Mouse (Mus musculus): ENCODE data around the gene Zmym3. TPM values are rescaled to one million over a fixed set of nuclear protein-coding genes. Genes with fewer than 3 reads are reported as not detected.
"Not testable (repeated sequence)": the region's sequence is repeated elsewhere in the genome, so short reads cannot be mapped to it uniquely, and the experiment has no call there.

Gene Zmym3
- total and polyA plus RNA-seq, 3 experiments: 20.7 to 42.9 TPM; not detected in 1

- no peaks in the 10 kb centered on the region; a peak in 1 of 4 replicates for H3K27me3 ChIP-seq (ENCODE audit: control insufficient read depth in 1 of 2, insufficient read depth in 2 of 2, low read length in 2 of 2)
- no peaks in the 10 kb centered on the region; a peak in 1 of 4 replicates for H3K4me1 ChIP-seq (ENCODE audit: control insufficient read depth in 1 of 2, insufficient read depth in 2 of 2, low read length in 2 of 2)
- no peaks in the 10 kb centered on the region for H3K79me2 ChIP-seq (ENCODE audit: control insufficient read depth, insufficient read depth, low read length, poor library complexity)
- no peaks in the 10 kb centered on the region for H3K9me3 ChIP-seq (replicated peaks; ENCODE audit: insufficient read depth, low read length)
- TF ChIP-seq ZNF384 (IDR thresholded peaks at IDR 0.05; ENCODE audit: low read depth, low read length) (no peak), TAL1 (IDR thresholded peaks at IDR 0.05; ENCODE audit: low read length) (no peak), MYB (IDR thresholded peaks at IDR 0.05; ENCODE audit: low read depth, low read length) (no peak), MAZ (IDR thresholded peaks at IDR 0.05; ENCODE audit: low read depth, low read length) (no peak), POLR2AphosphoS5 (IDR thresholded peaks at IDR 0.05; ENCODE audit: borderline replicate concordance, low read depth, low read length) (no peak), MXI1 (IDR thresholded peaks at IDR 0.05; ENCODE audit: low read depth, low read length) (no peak), RAD21 (IDR thresholded peaks at IDR 0.05; ENCODE audit: low read depth, low read length) (no peak), TBP (IDR thresholded peaks at IDR 0.05; ENCODE audit: low read depth, low read length) (no peak), EP300 (IDR thresholded peaks at IDR 0.05; ENCODE audit: low read depth in 1 of 2, low read length in 2 of 2) (no peak), NRF1 (IDR thresholded peaks at IDR 0.05; ENCODE audit: insufficient read depth, low read depth, low read length, poor library complexity, severe bottlenecking) (no peak), CHD2 (IDR thresholded peaks at IDR 0.05; ENCODE audit: low read length) (no peak), ZMIZ1 (IDR thresholded peaks at IDR 0.05; ENCODE audit: low read depth, low read length) (no peak), JUND (IDR thresholded peaks at IDR 0.05; ENCODE audit: low read depth, low read length) (no peak), CTCF (IDR thresholded peaks at IDR 0.05 in 2 of 3, conservative IDR thresholded peaks at IDR 0.05 in 1 of 3; ENCODE audit: control insufficient read depth in 1 of 3, insufficient read depth in 1 of 3, low read depth in 2 of 3, low read length in 3 of 3, poor library complexity in 1 of 3, severe bottlenecking in 1 of 3) (no peak), E2F4 (IDR thresholded peaks at IDR 0.05; ENCODE audit: borderline replicate concordance, low read depth, low read length) (no peak)
- DNase-seq (ENCODE audit: low read depth, low spot score): no peak
- H3K27ac ChIP-seq (ENCODE audit: control insufficient read depth, low read depth, low read length): no peak overlapping the region
- no peak overlapping the region for H3K9ac ChIP-seq (ENCODE audit: control insufficient read depth, low read depth, low read length, poor library complexity, severe bottlenecking)
- H3K4me3 ChIP-seq (ENCODE audit: control insufficient read depth in 1 of 2, insufficient read depth in 1 of 2, low read depth in 2 of 2, low read length in 2 of 2): no peak overlapping the region
- H3K36me3 ChIP-seq (ENCODE audit: control insufficient read depth in 1 of 2, insufficient read depth in 2 of 2, low read length in 2 of 2): no peaks in the 10 kb centered on the region
These were observed 51.6 kb downstream of the Zmym3 start for GRCm38 (mm10) chrX:101369001-101369400.

- not testable (repeated sequence) for H3K9me3 ChIP-seq (replicated peaks; ENCODE audit: insufficient read depth, low read length); H3K27me3 ChIP-seq (ENCODE audit: control insufficient read depth in 1 of 2, insufficient read depth in 2 of 2, low read length in 2 of 2); H3K36me3 ChIP-seq (ENCODE audit: control insufficient read depth in 1 of 2, insufficient read depth in 2 of 2, low read length in 2 of 2); H3K4me3 ChIP-seq (ENCODE audit: control insufficient read depth in 1 of 2, insufficient read depth in 1 of 2, low read depth in 2 of 2, low read length in 2 of 2); H3K4me1 ChIP-seq (ENCODE audit: control insufficient read depth in 1 of 2, insufficient read depth in 2 of 2, low read length in 2 of 2); H3K27ac ChIP-seq (ENCODE audit: control insufficient read depth, low read depth, low read length); H3K79me2 ChIP-seq (ENCODE audit: control insufficient read depth, insufficient read depth, low read length, poor library complexity); H3K9ac ChIP-seq (ENCODE audit: control insufficient read depth, low read depth, low read length, poor library complexity, severe bottlenecking)
- TF ChIP-seq CTCF (IDR thresholded peaks at IDR 0.05 in 2 of 3, conservative IDR thresholded peaks at IDR 0.05 in 1 of 3; ENCODE audit: control insufficient read depth in 1 of 3, insufficient read depth in 1 of 3, low read depth in 2 of 3, low read length in 3 of 3, poor library complexity in 1 of 3, severe bottlenecking in 1 of 3): peak; percentile 39 to 58 (median 49)
- peak; percentile 36 for TF ChIP-seq SMC3 (IDR thresholded peaks at IDR 0.05; ENCODE audit: low read depth, low read length)
- peak; percentile 34; the same call in 1 of the 2 replicates for TF ChIP-seq ZNF384 (IDR thresholded peaks at IDR 0.05; ENCODE audit: low read depth, low read length)
- peak; percentile 32 for TF ChIP-seq RAD21 (IDR thresholded peaks at IDR 0.05; ENCODE audit: low read depth, low read length)
- 0 out of 2 replicates have a peak, but pooled peaks have one; percentile 25 for TF ChIP-seq ZC3H11A (IDR thresholded peaks at IDR 0.05; ENCODE audit: low read depth, low read length)
- DNase-seq (ENCODE audit: low read depth, low spot score): peak; percentile 45
These were observed 61.7 kb downstream of the Zmym3 start for GRCm38 (mm10) chrX:101358902-101359301.

Other genes starting within 250 kb of the Zmym3 start
- gene Snx12, start 198.3 kb downstream of the Zmym3 start, total RNA-seq (2012; rRNA removed): 22.7 and 24.2 TPM in 2 replicates
- gene Snx12, start 198.3 kb downstream of the Zmym3 start, polyA plus RNA-seq (2012; ENCODE audit: insufficient read depth in 1 of 2, insufficient read length in 2 of 2, low read depth in 1 of 2, low replicate concordance in 2 of 2, missing spikeins in 1 of 2): 10 to 100 TPM in 1 of 2 experiments, not detected in 1; 32.5 TPM
- 12.3 and 13.8 TPM in 2 replicates for gene Foxo4, start 166.3 kb downstream of the Zmym3 start, total RNA-seq (2012; rRNA removed)
- 10 to 100 TPM in 1 of 2 experiments, not detected in 1; 18.5 TPM for gene Foxo4, start 166.3 kb downstream of the Zmym3 start, polyA plus RNA-seq (2012; ENCODE audit: insufficient read depth in 1 of 2, insufficient read length in 2 of 2, low read depth in 1 of 2, low replicate concordance in 2 of 2, missing spikeins in 1 of 2)
- not detected in 2 replicates for gene Gm614, start 156.9 kb downstream of the Zmym3 start, total RNA-seq (2012; rRNA removed)
- not detected for gene Gm614, start 156.9 kb downstream of the Zmym3 start, polyA plus RNA-seq (2012; ENCODE audit: insufficient read depth in 1 of 2, insufficient read length in 2 of 2, low read depth in 1 of 2, low replicate concordance in 2 of 2, missing spikeins in 1 of 2)
- 1.6 and 1.9 TPM in 2 replicates for gene Il2rg, start 152.6 kb downstream of the Zmym3 start, total RNA-seq (2012; rRNA removed)
- 1 to 10 TPM in 1 of 2 experiments, not detected in 1; 3.5 TPM for gene Il2rg, start 152.6 kb downstream of the Zmym3 start, polyA plus RNA-seq (2012; ENCODE audit: insufficient read depth in 1 of 2, insufficient read length in 2 of 2, low read depth in 1 of 2, low replicate concordance in 2 of 2, missing spikeins in 1 of 2)
- gene Gm20489, start 151.8 kb downstream of the Zmym3 start, total RNA-seq (2012; rRNA removed): not detected in 2 replicates
- gene Gm20489, start 151.8 kb downstream of the Zmym3 start, polyA plus RNA-seq (2012; ENCODE audit: insufficient read depth in 1 of 2, insufficient read length in 2 of 2, low read depth in 1 of 2, low replicate concordance in 2 of 2, missing spikeins in 1 of 2): not detected
- 20.9 and 23.1 TPM in 2 replicates for gene Med12, start 146.8 kb downstream of the Zmym3 start, total RNA-seq (2012; rRNA removed)
- gene Med12, start 146.8 kb downstream of the Zmym3 start, polyA plus RNA-seq (2012; ENCODE audit: insufficient read depth in 1 of 2, insufficient read length in 2 of 2, low read depth in 1 of 2, low replicate concordance in 2 of 2, missing spikeins in 1 of 2): 10 to 100 TPM in 1 of 2 experiments, not detected in 1; 68.0 TPM
- 0.03 and 0.04 TPM in 2 replicates for gene Nlgn3, start 121.7 kb downstream of the Zmym3 start, total RNA-seq (2012; rRNA removed)
- gene Nlgn3, start 121.7 kb downstream of the Zmym3 start, polyA plus RNA-seq (2012; ENCODE audit: insufficient read depth in 1 of 2, insufficient read length in 2 of 2, low read depth in 1 of 2, low replicate concordance in 2 of 2, missing spikeins in 1 of 2): under 1 TPM in 1 of 2 experiments, not detected in 1; 0.15 TPM
- gene Gjb1, start 44.5 kb downstream of the Zmym3 start, total RNA-seq (2012; rRNA removed): not detected in 2 replicates
- not detected for gene Gjb1, start 44.5 kb downstream of the Zmym3 start, polyA plus RNA-seq (2012; ENCODE audit: insufficient read depth in 1 of 2, insufficient read length in 2 of 2, low read depth in 1 of 2, low replicate concordance in 2 of 2, missing spikeins in 1 of 2)
- gene Nono, start 8.5 kb upstream of the Zmym3 start, total RNA-seq (2012; rRNA removed): 287 and 304 TPM in 2 replicates
- gene Nono, start 8.5 kb upstream of the Zmym3 start, polyA plus RNA-seq (2012; ENCODE audit: insufficient read depth in 1 of 2, insufficient read length in 2 of 2, low read depth in 1 of 2, low replicate concordance in 2 of 2, missing spikeins in 1 of 2): 100 to 1,000 TPM in 1 of 2 experiments, not detected in 1; 442 TPM
- gene Itgb1bp2, start 28.2 kb upstream of the Zmym3 start, total RNA-seq (2012; rRNA removed): 0.49 and 0.62 TPM in 2 replicates
- gene Itgb1bp2, start 28.2 kb upstream of the Zmym3 start, polyA plus RNA-seq (2012; ENCODE audit: insufficient read depth in 1 of 2, insufficient read length in 2 of 2, low read depth in 1 of 2, low replicate concordance in 2 of 2, missing spikeins in 1 of 2): under 1 TPM in 1 of 2 experiments, not detected in 1; 0.77 TPM
- 33.1 and 37.8 TPM in 2 replicates for gene Taf1, start 111.9 kb upstream of the Zmym3 start, total RNA-seq (2012; rRNA removed)
- gene Taf1, start 111.9 kb upstream of the Zmym3 start, polyA plus RNA-seq (2012; ENCODE audit: insufficient read depth in 1 of 2, insufficient read length in 2 of 2, low read depth in 1 of 2, low replicate concordance in 2 of 2, missing spikeins in 1 of 2): 10 to 100 TPM; 52.3 to 81.2 TPM
- 20.2 and 28.6 TPM in 2 replicates for gene Ogt, start 219.2 kb upstream of the Zmym3 start, total RNA-seq (2012; rRNA removed)
- 10 to 100 TPM in 1 of 2 experiments, not detected in 1; 41.2 TPM for gene Ogt, start 219.2 kb upstream of the Zmym3 start, polyA plus RNA-seq (2012; ENCODE audit: insufficient read depth in 1 of 2, insufficient read length in 2 of 2, low read depth in 1 of 2, low replicate concordance in 2 of 2, missing spikeins in 1 of 2)